Mouse (Mus musculus) Patski (cell line): ENCODE data around the gene Rexo4. TPM values are rescaled to one million over a fixed set of nuclear protein-coding genes. Genes with fewer than 3 reads are reported as not detected.

Source experiments
- ATAC-seq: fragments of 100-300 bp; one replicate; pipeline ENCODE4 v1.8.0; 2021
- CTCF ChIA-PET: fragments of 350-600 bp; sonication (Branson Sonifier 250); formaldehyde crosslinking; loops from one replicate; lab custom pipeline; 2022; ENCODE audit warnings: inconsistent platforms; lab: Charles Lee
- POLR2A ChIA-PET: fragments of 350-600 bp; sonication (Branson Sonifier 250); formaldehyde crosslinking; loops from one replicate; lab custom pipeline; 2022; ENCODE audit warnings: antibody characterized with exemption, inconsistent platforms; lab: Charles Lee
- DNase-seq: peaks from one replicate; pipeline ENCODE4 v3.0.0-alpha.2; 2011; ENCODE audit warnings: low read depth, low spot score
- H3K27me3 ChIP-seq: fragments of 371-371 bp; one replicate; pipeline ENCODE4 v1.5.1; 2021
- CTCF ChIP-seq: fragments of 100-300 bp; IDR thresholded peaks from one replicate; pipeline ENCODE4 v1.5.1; 2021
- in situ Hi-C: fragments of 300-500 bp; cut with MboI; formaldehyde crosslinking; loops from 3 replicates; pipeline ENCODE4 v1.11.1; 2018; ENCODE audit warnings: low pct_unique_long_range_greater_than_20kb, mixed read lengths
- polyA plus RNA-seq: library from polyadenylated mRNA; unstranded; gene quantifications from one replicate; pipeline ENCODE4 v1.2.3, GENCODE M21; 2021

Rexo4 gene
- polyA plus RNA-seq, 1 experiment from 2014 or later: 51.8 TPM

DNA sequence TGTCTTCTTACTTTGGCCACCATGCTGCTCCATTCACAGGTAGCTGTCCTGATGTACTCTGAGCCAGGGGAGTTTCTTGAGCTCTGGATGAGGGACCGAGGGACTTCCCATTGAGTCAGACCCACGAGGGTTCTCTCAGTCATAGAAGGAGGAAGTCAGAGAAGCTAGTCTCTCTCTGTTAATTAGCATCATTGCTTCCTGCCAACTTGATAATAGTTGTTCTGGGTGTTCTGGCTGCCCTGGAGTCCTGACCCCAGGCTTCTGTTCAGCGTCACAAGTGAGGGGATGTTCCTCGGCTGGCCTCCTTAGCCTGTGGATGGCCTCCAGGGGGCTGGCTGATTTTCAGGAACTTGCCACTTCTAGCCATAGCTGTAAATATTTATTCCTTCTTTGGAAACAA is 9.8 kb upstream of the Rexo4 start:
- H3K27me3 ChIP-seq: peaks cover 59% of the 10 kb centered on the region
- no peak for DNase-seq
- ChIA-PET POLR2A (interaction anchor here (0.6 to 1.3 kb wide), 2 partner anchors 16 to 64 kb away, joined by 3 to 5 read pairs; no protein-coding TSS in a partner anchor), CTCF (interaction anchor here (1.0 kb wide), 1 partner anchor 44 kb away, joined by 3 read pairs; no protein-coding TSS in a partner anchor)
- in situ Hi-C loops: no loop called here
- no peak for TF ChIP-seq CTCF
- no peak for ATAC-seq

DNA sequence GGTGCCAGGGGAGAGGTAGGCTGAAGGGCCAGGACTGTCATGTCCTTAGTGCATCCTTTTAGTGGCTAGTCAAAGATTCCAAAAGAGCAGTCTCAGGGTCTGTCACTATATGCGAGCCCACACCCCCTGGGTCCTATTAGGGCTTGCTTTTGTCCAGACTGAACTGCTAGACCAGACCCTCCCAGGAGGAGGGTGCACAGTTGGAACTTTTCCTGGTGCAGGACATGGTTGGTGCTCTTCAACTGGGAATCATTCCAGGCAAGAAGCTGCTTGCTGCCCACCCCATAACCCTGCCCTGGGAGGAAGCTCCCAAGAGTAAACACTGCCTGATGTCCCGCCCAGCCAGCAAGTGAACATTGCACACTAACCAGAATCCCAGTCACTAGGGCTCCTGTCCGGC is 8.9 kb upstream of the Rexo4 start, which contains the start of gene Adamts13:
Gene Adamts13, plus strand, starts transcription at position 301 of the 400 bp plus-strand sequence.
- no peak for ATAC-seq
- POLR2A ChIA-PET: interaction anchor here (1.3 kb wide), 1 partner anchor 15 kb away, joined by 3 read pairs; no protein-coding TSS in a partner anchor
- peaks cover 52% of the 10 kb centered on the region for H3K27me3 ChIP-seq
- CTCF ChIA-PET: no interaction called here
- in situ Hi-C loops: no loop called here
- no peak for DNase-seq
- no peak for TF ChIP-seq CTCF

DNA sequence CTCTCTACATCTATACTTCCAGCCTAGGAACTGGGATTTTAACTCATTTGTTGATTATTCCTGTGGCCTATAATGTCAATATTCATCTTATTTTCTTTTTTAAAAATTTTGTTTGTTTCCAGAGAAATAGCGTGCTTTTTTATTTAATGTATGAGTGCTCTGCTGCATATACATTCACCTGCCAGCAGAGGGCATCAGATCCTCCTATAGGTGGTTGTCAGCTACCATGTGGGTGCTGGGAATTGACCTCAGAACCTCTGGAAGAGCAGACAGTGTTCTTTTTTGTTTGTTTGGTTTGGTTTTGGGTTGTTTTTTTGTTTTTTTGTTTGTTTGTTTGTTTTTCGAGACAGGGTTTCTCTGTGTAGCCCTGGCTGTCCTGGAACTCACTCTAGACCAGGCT is 3.1 kb upstream of the Rexo4 start:
- ATAC-seq (no peak), DNase-seq (no peak)
- in situ Hi-C loops: no loop called here
- ChIA-PET POLR2A (no interaction called here), CTCF (no interaction called here)
- peaks cover 18% of the 10 kb centered on the region for H3K27me3 ChIP-seq
- TF ChIP-seq CTCF: no peak

DNA sequence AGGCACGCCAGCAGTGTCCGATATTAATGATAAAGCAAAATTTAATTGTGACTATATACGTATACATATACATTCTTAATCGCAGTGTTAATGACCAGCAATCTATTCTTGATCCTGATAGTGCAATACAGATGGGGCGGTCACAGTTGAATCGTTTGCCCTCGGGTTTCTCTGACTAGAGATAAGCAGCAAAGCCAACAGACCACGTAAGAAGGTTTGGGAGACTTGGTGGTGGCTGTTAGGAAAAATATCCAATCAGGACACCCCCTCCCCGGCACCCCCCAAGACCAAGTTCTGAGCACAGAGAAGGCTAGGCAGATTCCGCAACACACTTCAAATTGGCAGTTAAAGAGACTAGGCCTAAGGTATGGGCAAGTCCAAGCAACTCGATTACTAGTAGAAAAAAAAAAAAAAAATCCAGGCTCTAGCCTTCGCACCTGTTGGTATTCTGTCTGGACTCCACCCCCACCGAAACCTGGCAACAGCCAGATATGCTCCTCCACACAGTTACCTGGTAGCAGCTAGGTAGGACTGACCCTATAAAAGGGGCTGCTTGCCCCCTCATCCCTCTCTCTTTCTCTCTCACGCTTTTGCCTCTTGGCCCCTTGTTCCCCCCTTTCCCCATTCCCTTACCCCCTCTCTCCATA is 661 bp upstream of the Rexo4 start:
- CTCF ChIA-PET: no interaction called here
- ATAC-seq: no peak
- H3K27me3 ChIP-seq: peaks cover under 1% of the 10 kb centered on the region
- no peak for DNase-seq
- TF ChIP-seq CTCF: no peak
- in situ Hi-C loops: no loop called here
- POLR2A ChIA-PET: no interaction called here

DNA sequence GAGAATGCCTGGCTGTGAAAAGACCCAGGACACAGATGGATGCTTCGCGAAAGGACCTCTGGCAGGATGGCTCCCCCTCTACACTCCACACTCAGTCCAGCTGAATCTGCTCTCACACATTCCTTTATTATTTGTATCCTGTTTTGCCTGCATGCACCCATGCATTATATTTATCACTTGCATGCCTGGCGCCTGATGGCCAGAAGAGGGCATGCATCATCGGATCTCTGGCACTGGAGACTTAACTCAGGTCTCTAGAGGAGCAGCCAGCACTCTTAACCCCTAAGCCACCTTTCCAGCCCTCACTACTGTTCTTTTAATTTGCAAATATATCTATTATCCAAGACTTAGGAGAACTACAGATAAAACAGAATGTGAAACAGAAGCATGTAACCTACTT is 3.4 kb downstream of the Rexo4 start:
- peak; percentile 72 for TF ChIP-seq CTCF
- no peak for ATAC-seq
- DNase-seq: no peak
- CTCF ChIA-PET: no interaction called here
- in situ Hi-C loops: no loop called here
- POLR2A ChIA-PET: no interaction called here
- H3K27me3 ChIP-seq: no peaks in the 10 kb centered on the region

DNA sequence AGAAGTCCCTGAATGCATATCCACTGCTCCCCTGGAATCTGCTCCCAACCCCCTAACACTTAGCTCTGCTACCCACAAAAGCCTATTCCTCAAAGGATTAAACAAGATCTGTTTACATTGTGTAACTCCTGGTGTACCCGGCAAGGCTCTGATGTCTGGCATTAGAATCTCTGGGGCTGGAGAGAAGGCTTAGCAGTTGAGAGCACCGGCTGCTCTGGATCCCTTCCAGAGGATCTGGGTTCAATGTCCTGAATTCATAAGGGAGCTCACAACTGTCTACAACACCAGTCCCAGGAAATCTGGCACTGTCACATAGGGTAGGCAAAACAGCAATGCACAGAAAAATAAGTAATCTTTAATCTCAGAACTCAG is 6.7 kb downstream of the Rexo4 start:
- no peak for TF ChIP-seq CTCF
- no peaks in the 10 kb centered on the region for H3K27me3 ChIP-seq
- POLR2A ChIA-PET: interaction anchor here (0.8 to 2.0 kb wide), 2 partner anchors 9 to 16 kb away, joined by 3 to 4 read pairs; partner anchors contain the start of gene Adamts13
- in situ Hi-C loops: no loop called here
- CTCF ChIA-PET: interaction anchor here (1.0 to 1.8 kb wide), 5 partner anchors 9 to 279 kb away, joined by 3 to 6 read pairs (median 4); no protein-coding TSS in a partner anchor
- DNase-seq (no peak), ATAC-seq (no peak)

DNA sequence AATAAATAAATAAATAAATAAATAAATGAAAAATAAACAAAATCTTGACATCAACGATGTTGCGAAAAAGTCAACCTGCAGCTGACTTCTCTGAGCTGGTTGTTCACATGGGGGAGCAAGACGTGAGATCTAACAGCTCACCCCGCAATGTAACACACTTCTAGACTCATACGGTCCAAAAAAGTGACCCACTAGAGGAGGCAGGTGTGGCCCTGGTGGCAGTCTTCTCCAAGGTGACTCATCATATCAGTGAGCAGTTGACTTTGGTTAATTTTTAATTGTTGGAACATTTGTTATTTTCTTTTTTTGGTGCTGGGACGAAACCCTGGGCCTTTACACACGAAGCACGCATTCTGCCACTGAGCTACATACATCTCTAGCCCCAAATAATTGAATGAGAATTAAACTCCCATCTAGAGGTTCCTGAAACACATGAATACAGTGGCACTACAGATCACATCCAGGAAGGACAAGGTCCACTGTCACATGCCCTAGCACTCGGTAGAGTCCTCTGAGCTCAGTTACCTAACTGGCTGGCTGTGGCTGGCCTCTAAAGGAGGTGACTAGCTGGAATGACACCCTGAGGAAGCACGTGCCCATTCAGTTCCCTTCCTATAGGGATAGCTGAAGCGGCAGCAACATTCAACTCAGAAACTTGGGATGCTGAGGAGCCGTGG is 7.2 kb downstream of the Rexo4 start:
- CTCF ChIA-PET: interaction anchor here (1.0 to 1.8 kb wide), 4 partner anchors 8 to 280 kb away, joined by 3 to 6 read pairs (median 4); no protein-coding TSS in a partner anchor
- POLR2A ChIA-PET: interaction anchor here (0.8 kb wide), 1 partner anchor 17 kb away, joined by 3 read pairs; the partner anchor contains the start of gene Adamts13
- in situ Hi-C loops: no loop called here
- no peaks in the 10 kb centered on the region for H3K27me3 ChIP-seq
- TF ChIP-seq CTCF: no peak
- no peak for DNase-seq
- ATAC-seq: no peak

DNA sequence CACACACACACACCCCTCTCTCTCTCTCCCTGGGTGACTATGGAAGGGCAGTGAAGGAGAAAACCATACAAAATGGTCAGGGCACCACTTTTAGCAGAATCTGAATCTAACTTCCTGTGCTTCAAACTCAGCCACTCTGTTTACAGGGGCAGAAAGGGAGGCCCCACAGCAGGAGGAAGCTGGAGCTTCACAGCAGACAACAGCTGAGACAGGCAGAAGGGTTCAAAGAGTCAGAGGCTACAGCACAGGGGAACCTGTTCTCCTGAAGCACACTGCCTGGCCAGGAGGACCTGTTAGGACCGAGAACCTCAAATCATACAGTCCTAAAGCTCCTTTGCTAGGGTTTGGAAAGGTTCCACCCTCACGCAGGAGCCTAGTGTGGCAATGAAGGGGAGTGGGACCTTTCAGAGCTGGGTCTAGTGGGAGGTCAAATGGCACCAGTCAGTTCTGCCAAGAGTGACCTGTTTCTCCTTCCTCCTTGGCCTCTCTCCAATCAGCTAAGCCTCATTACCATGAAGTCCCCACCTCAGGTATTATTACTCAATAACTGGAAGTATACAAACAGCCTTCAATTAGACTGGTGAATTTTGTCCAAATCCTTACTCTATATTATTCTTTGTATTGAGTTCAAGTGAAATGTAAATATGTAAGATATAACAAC is 9.3 kb downstream of the Rexo4 start:
- ChIA-PET POLR2A (no interaction called here), CTCF (no interaction called here)
- TF ChIP-seq CTCF: no peak
- H3K27me3 ChIP-seq: no peaks in the 10 kb centered on the region
- in situ Hi-C loops: no loop called here
- DNase-seq (no peak), ATAC-seq (no peak)

DNA sequence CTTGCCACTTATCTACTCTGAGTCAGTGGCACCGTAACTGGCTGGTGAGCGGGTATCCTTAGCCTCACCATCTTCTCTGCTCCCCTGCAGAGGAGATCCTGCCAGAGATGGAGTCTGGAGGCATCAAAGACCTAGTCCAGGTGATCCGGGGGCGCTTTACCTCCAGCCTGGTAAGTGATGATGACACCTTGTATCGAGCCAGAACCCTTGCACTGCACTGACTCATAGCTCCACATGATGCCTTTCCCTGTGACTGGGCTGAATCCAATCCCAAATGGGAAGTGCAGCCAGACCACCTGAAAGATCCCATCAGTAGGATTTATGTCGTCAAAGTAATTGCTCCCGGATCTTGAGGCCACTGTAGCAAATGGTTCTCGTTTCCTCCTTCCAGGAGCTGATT is 11.3 kb downstream of the Rexo4 start:
- DNase-seq (no peak), ATAC-seq (no peak)
- in situ Hi-C loops: no loop called here
- CTCF ChIA-PET: interaction anchor here (1.2 to 1.6 kb wide), 3 partner anchors 9 to 14 kb away, joined by 3 to 4 read pairs (median 3); no protein-coding TSS in a partner anchor
- no peaks in the 10 kb centered on the region for H3K27me3 ChIP-seq
- TF ChIP-seq CTCF: no peak
- POLR2A ChIA-PET: no interaction called here

DNA sequence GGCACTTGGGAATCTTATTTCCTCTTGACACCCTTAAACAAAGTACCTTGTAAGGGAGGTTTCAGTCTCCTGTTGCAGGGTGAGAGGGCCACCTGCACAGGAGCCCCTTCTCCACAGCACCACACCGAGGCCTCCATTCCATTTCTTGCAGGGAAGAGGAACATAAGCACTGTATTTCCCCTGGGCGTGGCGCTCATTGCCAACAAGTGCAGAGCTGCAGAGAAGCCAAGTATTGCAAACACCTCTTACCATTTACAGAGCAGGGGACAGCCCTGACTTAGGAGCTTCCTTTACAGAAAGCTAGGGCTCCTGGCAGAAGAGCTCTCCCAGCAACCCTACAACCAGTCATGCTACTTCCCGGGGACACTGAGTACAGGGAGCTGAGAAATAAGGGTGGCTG is 12.0 kb downstream of the Rexo4 start:
- TF ChIP-seq CTCF: no peak
- POLR2A ChIA-PET: interaction anchor here (1.5 kb wide), 1 partner anchor 12 kb away, joined by 4 read pairs; the partner anchor contains the start of gene Rexo4
- CTCF ChIA-PET: interaction anchor here (1.2 to 1.3 kb wide), 2 partner anchors 8 to 9 kb away, joined by 3 to 4 read pairs; no protein-coding TSS in a partner anchor
- ATAC-seq (no peak), DNase-seq (no peak)
- in situ Hi-C loops: no loop called here
- no peaks in the 10 kb centered on the region for H3K27me3 ChIP-seq
